Mouse (Mus musculus) urinary bladder, postnatal 10 days (tissue): ENCODE results near the gene Serpina10.
"Not testable (repeated sequence)": the region's sequence is repeated elsewhere in the genome, so short reads cannot be mapped to it uniquely, and the experiment has no call there.

Experiments used
- DNase-seq: peaks from one replicate; pipeline ENCODE4 v3.0.0; 2022; ENCODE audit warnings: low spot score

The Serpina10 gene

DNA sequence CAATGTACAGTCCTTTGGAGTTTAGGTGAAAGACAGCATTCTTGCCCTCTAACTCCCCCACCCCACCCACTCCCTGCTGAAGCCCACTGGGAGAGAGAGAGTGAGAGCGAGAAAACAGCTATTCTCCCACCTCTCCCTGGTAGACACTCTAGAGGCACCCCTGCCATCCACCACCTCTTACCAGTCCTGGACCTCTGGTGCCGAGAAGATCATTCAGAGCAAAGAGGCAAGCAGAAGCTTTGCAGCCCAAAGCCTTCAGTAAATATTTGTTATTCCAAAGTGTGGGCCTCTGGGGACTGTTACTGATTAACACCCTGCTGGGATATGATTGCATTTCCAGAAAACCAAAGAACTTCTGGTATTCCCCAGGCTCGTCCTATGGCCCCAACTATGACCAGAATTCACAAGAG, at the start of gene Serpina10:
Gene Serpina10, minus strand, starts transcription at position 242 of the 410 bp plus-strand sequence.
- no peak for DNase-seq

DNA sequence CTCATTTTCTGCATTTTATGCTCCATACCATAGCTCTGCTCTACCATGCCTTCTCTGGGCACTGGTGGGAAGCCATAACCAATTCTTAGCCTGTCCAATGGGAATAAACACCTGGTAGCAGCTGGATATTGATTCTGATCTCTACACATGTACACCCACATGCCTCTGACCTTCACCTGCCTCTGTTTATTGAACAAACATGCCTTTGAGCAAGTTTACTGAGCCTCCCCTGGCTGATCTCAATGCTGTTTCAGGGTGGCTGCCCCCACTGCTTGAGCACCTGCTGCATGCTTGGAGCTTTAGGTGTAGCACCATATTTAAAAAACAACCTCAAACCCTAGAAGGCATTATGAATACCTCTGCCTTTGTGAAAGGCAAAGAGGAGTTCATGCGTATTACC, 48.6 kb upstream of the Serpina10 start:
- DNase-seq = not testable (repeated sequence)

DNA sequence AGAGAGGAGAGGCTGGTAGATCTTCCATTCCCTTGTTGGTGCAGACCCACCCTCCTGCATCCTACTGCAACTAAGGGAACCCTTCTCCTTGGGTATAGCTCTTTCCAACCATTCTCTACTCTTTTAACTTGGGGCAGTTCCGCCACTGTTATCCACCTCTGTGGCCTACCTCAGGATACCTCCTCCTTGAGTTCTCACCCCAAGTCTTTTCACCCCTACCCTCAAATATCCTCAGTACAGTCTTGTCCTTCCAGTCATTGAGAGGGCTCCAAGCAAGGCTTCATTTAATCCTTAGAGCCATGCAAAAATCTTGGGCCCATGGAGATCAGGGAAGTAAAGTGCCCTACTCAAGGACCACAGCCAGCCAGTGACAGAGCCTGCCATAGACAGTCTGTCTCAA, 44.8 kb upstream of the Serpina10 start, which contains the start of gene Serpina16:
Gene Serpina16, minus strand, starts transcription at position 101 of the 400 bp plus-strand sequence.
- no peak for DNase-seq

DNA sequence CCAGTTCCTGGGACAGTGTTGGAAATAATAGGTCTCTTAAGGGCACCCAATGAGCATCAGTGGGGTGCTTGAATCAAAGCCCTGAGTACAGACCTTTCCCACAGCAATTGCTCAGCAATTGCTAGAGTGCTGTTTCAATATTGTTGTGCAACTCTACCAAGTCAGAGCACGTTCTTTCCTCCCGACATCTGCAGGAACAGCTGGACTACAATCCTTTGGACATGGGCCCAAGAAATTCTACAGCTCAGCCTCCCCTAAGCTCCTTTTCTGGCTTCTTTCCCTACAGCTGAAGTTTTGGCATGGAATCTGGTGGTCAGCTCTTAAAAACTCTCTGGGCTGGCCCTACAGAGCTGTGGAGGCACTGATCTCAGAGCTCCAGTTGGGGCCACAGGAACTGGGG, 41.9 kb upstream of the Serpina10 start:
- DNase-seq = no peak

DNA sequence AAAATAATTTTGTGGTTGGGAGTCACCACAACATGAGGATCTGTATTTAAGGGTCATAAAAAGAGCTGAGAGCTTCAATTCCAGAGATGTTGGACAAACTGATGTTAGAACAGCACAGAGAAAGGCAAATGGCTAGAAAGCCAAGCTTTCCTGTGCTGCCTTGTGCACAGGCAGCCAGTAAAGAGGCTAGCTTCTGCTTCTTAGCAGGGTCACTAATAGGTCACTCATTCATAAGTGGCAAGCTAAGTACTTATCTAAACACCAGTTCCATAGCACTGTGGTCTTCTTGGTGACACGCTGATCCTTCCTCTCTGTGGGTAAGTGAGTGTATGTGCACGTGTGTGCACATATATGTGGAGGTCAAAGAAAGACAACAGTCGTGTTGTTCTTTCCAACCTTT, 40.2 kb upstream of the Serpina10 start:
- DNase-seq = no peak

DNA sequence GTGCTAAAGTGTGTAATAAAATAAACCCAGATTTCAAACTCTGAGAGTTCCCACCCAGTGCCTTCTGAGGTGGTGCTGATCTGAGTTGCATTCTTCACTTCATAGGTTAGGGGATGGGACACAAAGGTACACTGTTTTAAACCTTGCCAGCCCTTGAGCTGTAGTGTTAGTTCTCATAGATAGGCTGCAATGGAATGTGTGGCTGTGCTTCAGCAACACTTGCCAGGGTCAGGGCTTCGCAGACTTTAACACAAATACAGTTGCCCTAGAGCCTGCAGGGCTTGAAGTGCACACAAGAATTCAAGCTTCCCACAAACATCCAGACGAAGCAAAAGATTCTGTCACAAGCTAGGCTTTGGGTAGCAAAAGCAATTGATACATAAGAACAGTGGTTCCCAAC, 39.7 kb upstream of the Serpina10 start:
- no peak for DNase-seq

DNA sequence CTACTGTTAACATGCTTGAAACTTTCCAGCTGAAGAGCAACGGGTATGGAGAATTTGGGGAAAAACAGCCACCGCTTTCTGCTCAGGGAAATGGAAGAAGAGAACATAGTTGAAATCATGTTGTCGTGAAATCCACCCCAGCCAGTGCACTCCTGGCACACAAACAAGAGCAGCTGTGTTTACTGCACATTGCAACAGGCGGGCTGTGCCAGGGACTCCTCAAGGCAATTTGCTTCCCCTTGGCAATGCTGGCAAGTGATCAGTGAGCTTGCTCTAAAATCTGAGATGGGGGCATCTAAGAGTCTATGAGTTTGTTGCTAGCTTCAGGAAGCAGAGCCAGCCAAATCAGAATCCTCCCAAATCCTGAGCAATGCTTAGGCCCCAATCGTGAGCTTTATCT, 39.1 kb upstream of the Serpina10 start:
- no peak for DNase-seq

DNA sequence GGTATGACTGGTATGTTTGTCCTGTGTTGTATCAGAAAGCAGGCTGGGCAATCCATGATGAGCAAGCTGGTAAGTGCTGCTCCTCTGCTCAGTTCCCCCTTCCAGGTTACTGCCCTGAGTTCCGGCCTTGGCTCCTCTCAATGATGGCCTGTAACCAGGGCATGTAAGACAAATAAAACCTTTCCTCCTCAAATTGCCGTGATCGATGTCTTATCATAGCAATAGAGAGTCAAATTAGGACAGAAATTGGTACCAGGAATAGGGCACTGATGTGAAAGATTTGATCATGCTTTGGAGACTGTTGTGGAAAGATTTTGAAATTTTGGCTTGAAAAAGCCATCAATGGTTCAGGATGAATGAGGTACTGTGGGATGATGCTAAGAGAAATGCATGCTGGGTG, 34.0 kb upstream of the Serpina10 start:
- no peak for DNase-seq

DNA sequence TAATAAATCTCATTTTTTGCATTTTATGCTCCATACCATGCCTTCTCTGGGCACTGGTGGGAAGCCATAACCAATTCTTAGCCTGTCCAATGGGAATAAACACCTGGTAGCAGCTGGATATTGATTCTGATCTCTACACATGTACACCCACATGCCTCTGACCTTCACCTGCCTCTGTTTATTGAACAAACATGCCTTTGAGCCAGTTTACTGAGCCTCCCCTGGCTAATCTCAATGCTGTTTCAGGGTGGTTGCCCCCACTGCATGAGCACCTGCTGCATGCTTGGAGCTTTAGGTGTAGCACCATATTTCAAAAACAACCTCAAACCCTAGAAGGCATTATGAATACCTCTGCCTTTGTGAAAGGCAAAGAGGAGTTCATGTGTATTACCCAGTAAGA, 30.8 kb upstream of the Serpina10 start:
- DNase-seq = not testable (repeated sequence)

DNA sequence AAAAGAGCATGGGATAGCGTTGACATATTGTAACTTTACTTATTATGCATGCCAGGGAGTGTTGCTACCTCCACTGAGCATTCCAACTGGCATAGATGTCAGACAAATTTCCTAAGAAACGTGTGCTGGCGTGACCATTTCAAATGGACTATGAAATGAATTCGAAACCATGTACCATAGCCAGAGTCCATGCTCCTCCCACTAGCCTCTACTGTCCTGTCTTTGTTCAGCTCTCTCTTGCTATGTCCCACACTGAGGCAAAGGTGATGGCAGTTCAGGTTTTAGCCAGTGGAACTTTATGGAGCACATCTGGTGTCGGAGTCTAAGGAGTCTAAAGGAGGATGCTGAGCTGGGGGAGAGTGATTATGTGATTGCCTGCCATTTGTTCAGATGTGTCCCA, 28.8 kb upstream of the Serpina10 start:
- no peak for DNase-seq

DNA sequence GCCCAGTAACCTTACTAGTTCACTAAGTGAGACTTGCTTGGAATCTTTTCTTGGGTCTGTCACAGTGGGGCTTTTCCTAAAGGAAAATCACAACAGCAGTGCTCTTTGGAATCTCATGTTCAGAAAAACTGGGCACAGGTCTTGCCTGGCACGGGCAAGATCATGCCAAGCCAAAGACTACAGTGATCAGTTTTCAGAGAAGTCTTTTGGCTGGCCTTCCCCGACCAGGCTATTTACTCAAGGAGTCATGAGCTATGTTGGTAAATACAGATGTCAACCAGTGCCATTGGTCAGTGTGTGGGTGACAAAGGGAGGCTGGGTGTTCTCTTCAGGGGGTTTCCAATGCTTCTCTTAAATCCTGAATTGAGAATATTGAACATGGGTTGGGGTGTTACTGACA, 27.9 kb upstream of the Serpina10 start:
- DNase-seq = no peak

DNA sequence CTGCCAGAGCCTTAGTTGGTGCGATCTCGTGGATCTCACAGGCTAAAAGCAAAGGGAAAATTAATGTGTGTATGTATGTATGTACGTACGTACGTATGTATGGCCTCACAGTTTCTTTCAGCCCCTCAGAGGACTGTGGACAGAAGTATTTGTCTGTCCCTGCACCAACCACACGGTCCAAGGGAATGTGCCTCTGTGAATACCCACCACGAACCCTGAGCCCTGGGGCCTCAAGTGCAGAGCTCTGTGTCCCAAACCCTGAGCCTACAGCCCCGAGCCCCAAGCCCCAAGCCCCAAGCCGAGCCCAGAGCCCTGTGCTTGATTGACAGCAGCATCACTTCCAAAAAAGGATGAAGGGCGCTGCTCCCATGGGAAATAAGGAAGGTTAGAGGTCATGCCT, 26.7 kb upstream of the Serpina10 start:
- no peak for DNase-seq

DNA sequence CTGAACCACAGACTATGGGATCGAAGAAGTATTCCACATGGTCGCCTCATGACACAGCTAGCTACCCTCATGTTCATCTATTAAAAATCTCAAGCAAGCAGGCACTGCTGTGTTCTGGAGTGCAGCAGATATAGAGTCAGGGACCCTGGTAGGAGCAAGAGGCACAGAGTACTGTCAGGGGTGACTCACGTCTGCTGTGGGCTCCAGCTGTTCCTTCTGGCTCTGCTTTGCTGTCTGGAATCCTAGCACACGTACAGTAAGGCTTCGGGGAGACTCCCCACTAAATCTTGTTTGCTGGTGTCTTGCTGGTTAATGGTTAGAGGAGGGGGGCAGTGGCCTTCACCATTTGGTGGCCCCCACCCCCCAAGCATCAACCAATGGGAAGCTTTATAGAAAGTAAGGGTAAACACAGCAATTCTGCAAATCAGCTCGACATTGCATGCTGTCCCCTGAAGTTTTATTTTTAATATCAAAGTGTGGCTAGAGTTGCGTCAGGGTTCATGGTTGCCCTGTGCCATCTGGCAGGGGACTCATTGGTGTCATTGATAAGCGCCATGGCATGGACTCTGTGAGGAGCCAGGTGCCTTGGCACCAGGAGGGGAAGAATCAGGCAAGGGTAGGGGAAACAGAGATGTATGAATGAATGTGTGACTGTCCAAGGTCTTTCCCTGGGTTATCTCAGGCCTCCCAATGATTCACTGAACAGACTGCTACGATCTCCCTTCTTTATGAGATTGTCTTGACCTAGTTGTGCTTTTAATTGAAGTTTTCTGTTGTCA, 25.8 kb upstream of the Serpina10 start, which contains the start of gene Serpina6:
Gene Serpina6, minus strand, starts transcription at position 365 of the 779 bp plus-strand sequence.
- no peak for DNase-seq

DNA sequence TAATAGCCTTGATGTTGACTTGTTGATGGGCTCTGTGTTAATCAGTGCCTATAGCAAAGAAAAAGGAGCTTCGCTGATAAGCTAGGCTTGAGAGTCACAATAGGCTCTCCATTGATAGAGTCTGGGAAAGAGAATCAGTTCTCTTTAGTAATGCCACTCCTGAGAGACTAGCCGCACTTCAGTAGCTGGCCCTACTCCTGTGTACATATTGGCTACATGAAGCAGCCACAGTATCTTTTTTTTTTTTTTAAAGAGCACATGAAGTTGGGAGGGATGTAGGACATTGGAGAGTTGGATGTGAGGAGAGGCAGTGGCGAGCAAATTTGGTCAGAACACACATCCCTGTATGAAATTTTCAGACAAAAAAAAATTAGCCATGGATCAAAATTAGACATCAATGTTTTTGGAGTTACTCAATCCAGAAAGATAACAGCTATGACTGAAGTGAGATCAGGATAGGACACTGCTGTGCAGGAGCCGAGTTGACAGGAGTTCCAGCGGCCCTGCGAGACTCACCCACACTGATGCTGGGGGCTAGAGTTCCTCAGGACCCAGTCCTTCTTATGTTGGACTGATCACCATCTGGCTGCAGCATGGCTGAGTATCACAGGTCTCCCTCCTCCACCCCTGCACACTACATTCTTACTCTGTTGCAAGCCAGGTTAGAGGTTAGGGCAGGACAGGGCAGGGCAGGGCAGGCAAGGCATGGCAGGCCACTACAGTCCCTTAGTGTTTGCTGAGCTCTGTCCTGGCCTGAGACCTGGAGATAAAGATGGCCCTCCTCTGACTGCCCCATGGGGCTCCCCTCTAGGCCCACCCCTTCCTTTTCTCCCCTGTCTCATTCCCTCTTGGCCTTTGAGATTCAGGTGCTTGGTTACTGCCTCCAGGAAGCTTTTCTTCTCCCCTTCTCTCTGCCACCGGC, 24.1 kb upstream of the Serpina10 start:
- DNase-seq = no peak

DNA sequence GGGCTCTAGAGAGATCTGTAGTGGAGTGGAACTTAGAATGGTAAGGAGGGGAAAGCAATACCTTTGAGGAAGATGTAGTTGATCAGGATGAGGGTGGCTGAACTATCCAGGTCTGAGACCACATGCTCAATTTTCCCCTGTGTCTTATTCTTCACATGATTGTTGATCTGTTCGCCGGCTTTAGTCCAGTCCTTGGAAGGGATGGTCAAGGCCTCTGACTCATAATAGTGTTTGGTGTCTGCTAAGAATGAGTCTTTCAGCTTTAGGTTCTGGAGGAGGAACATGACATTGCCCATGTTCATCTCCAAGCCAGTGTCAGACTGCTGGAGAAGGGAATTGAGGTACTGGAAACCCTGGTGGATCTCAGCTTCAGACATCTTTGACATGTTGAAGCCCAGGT, 22.6 kb upstream of the Serpina10 start:
- DNase-seq = no peak

DNA sequence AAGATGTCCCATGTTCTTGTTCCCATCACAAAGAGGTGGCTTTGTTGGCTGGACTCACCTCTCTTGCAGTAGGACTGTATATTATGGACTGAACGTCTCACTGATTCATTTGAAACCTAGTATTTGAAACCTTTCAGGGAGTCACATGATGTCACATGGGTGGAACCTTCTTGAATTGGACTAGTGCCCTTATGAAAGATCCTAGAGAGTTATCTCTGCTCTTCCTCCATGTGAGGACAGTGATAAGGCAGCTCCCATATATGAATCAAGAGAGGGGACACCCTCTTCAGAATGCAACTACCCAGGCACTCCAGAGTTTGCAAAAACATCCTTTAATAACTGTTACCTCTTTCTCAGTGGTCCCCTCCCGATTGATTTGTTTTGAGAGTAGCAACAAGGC, 15.1 kb upstream of the Serpina10 start:
- DNase-seq = no peak

DNA sequence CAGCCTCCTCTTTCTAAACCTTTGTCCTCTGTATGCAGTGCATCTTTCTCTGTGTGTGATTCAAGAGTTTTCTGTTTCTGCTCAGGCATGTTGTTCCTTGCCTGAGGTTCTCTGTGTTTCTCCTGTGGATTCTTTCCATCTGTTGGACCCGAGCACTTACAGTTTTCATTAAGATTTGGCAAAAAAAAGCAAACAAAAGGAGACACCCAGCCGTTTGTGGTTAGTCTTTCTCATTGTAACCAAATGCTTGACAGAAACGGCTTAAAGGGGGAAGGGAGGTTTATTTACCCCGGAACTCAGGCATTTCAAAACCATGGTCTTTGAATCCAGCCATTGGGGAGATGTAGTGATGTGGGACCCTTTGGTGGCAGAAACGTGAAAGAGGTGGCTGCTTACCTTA, 13.4 kb upstream of the Serpina10 start:
- no peak for DNase-seq

DNA sequence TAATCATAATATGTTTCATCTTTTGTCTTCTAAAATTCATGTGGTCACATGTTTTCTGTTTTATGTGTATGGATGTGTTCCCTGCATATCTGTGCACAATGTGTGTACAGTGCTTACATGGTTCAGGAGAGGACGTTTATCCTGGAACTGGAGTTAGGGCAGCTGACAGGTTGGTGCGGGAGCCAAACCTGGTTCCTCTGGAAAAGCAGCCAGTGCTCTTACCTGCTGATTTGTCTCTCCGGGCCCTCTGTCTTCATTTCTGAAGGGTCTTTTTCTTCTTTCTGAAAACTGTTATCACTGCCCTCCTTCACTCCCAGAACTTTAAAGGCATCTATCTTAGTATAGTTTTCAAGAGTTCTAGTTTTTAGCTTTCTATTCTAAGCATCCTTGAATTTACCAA, 12.6 kb upstream of the Serpina10 start:
- no peak for DNase-seq

DNA sequence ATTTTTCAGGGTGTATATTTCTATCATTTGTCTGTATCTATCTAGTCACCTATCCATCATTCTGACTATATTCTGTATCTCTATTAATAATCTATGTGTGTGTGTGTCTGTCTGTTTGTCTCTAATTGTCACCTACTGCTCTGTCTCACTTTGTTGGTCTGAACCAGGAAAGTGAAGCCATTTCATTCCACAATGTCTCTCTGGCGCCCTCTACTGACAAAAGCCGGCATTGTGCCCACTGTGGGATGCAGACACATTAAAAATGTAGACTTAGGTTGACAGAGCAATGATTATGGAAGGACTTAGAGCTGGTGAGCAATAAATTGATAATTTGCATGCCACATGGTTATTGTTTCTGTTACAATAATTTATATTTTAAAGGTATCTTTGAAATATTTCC, 12.1 kb upstream of the Serpina10 start:
- peak; percentile 57 for DNase-seq

DNA sequence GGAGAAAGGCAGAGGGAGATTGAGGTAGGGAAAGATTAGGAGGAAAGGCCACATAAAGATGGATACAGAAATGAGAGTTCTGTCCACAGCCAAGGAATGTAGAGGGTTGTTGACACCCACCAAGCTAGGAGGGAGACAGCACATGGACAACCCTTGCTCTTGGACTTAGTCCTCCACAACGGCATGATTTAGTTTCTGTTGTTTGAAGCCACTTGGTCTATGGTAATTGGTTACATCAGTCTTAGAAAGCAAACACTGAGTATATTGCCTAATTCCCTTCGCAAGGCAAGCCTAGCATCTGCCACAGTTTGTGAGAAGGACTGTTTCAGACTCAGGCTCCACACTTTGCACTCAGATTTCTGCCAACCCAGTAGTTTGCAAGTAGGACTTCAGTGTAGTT, 4.6 kb upstream of the Serpina10 start:
- DNase-seq = no peak

DNA sequence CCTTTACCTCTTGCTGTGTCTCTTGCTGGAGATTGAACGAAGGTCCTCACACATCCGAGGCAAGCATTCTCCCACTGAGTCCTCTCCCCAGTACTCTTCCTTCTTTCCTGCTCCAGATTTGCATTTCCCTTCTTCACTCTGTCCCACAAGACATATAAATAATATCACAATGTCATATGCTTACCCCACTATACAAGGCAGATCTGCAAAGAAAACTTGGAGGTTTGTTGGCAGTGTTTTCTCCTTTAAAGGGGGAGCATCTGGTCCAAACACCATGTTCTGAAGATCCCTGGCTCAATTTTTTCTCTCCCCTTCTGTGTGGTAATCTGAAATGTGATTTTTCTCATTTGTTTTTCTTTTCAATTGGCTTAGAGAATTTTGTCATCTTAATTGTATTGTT, 3.2 kb upstream of the Serpina10 start:
- DNase-seq = no peak

DNA sequence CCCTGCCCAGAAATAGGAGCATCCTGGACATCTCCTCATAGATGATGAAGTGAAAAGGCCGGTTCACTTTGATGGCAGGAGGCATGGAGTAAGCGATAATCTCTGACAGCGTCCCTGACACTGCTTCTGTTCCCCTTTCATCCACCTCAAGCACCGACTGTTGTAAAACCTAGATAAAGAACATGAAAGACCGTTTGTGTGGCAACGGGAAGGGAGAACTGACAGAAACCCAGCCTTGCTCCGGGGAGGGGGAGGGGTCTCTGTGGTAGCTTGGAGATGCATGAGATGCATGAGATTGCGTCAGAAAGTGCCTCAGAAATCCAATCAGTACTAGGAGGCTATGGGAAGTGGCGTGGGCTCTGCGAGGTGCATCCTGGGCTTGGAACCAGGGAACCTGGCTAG, 14.4 kb downstream of the Serpina10 start:
- DNase-seq = no peak

DNA sequence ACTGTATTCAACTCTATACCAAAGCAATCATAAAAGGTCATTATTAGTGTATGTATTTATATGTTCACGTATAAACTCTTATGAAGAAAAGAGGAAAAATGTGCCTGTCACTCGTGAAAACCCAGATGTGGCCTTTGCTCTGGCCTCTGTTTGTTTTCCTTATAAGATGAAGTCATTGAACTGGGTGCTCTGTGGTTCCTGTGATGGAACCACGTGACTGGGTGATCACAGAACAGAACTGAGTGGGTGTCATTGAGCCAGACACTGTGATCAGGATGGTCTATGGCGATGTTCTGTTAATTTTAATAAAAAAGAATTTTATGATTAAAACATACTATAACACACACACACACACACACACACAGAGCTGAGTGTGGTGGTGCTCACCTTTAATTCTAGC, 15.5 kb downstream of the Serpina10 start:
- DNase-seq = no peak
